Mouse (Mus musculus): ENCODE results near the gene Pp2d1.
A peak's percentile ranks its signal among the peaks of the same experiment; 100 is the strongest.

Gene Pp2d1

DNA sequence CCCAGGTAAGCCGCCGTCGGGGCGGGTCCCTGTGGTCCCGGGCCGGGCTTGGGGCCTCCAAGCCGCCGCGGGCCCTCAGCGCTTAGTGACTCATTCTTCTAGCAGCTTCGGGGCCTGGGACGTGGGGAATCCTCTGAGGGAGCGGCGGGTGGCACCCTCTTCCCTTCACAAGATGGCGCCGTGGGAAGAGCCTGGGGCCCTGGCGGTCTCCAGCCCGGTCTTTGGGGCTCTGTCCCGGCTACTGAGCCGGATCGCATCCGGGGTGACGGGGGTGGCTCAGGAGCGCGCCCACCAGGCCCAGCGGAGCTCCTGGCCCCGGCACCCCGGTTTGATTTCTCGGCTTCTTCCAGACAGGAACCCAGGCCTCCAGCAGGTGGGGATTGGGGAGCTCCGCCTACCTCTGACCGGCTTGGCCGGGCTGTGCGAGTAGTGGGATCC is 59.6 kb downstream of the Pp2d1 start:
- peak in 1 of 2 experiments; percentile 67 for DNase-seq (ENCODE audit: low spot score in 2 of 2)

DNA sequence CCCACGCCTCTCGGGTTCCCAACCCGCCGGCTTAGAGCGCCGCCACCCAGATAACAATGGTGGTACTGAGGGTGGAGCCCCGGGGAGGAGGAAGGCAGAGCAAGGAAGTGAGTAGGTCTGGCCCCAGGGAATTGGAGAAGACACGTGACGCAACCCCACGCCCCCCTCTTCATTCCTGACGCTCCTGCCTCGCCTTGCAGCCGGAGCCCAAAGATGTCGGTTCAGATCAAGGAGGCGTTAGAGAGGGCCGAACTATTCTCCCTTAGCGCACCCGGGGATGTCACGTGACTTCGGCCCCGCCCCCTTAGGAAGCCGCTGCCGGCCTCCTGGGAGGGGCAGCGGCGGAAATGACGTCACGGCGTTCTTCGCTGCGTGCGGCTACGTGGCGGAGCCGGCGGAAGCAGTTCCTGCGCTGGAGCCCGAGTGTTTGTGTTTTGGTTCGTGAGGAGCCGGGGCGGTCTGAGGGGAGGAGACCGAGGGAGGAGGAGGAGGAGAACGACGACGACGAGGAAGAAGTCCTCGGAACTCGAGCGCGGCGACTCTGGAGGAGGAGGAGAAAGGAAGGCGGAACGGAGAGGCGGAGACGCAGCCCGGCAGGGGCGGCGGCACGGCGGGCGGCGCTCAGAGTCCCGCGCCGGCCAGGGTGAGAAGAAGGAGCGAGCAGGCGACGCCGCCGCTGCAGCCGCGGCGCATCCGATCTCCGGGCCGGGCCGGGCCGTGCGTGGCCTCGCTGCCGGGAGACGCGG is 60.2 kb downstream of the Pp2d1 start, which contains the start of gene Rab5a:
Gene Rab5a, plus strand, starts transcription at position 377 of the 746 bp plus-strand sequence.
- DNase-seq (ENCODE audit: low spot score in 2 of 2), result peak; percentile 99 to 100

DNA sequence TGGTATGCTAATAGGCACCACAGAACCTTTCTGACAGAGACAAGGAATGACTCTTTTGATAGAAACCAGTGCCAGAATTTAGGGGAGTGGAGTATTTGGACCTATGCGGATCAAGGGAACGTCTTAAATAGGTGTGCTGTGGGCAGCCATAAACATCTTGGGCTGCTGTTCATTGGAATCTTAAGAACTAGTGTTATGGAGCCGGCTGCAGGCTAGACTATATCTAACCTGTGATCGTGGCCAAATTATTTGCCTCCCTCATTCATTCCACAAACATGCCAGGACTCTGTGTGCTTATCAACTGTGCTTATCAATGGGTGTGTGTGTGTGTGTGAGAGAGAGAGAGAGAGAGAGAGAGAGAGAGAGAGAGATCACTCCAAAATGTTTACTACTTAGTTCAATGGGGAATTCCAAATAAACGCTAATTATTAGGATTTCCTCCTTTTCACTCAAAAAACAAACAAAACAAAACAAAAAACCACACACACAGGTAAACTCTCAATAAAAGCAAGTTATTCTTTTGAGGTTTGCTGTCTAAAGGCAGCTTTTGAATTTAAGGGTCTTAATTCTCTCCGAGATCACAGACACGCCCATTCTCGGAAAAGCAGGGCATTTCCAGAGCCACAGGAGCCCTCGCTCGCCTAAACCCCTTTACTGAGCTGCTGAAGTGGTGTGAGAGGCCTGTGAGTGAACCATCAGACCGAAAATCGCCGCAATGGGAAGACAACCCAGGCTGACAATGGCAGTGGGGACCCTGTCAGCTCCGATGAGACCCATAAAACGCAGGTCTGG is 61.0 kb downstream of the Pp2d1 start:
- DNase-seq (ENCODE audit: low spot score in 2 of 2), result no peak

DNA sequence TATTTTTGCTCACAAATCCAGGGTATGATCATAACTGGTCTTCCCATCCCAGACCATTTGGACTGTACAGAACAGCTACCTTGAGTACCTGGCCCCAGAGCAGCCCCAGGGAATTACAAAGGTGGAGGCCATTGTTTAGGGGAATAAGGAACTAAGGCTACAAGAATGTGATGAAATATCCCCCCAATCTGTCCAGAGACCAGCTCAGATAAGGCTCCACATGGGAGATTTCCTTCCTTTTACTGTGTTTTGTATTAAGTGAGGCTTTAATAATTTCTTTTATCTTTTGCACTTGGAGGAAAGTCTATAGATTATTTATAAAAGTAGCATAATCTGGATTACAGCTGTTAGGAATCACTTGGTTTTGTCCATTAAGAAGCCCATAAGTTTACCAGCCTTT is 70.6 kb downstream of the Pp2d1 start:
- DNase-seq (ENCODE audit: low spot score in 2 of 2), result no peak

DNA sequence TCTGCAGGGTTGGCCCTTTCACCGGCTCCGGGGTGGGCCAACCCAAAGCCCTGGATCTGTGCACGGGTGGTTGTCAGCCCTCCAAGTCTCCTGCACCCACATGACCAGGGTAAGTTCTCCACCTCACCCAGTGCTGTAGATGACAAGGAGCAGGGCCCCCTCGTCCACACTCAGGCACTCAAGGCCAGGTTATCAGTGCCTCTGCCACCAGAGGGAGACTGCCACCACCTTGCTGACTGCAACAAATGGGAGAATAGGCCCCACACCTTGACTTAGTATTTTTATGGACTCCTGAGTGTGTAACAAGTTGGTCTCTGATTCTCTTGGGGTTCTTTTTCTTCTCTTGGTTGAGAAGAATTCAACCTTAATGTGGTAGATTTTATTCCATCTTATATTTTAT is 73.7 kb downstream of the Pp2d1 start:
- DNase-seq (ENCODE audit: low spot score in 2 of 2), result peak in 1 of 2 experiments; percentile 31

DNA sequence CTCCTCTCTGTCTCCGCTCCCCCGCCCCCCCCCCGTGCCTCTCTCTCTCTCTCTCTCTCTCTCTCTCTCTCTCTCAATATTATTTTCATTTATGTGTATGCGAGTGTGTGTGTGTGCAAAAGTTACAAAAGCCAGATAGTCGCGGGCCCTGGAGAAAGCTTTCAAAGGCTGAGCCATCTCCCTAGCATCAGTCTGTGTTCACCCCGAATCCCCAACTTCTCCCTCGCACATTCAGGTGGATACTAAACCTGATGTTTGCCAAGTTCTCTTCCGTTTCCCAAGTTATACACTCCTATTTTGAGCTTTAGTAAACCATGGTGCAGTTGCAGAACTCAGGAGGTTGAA is 75.8 kb downstream of the Pp2d1 start:
- DNase-seq (ENCODE audit: low spot score in 2 of 2), result no peak

DNA sequence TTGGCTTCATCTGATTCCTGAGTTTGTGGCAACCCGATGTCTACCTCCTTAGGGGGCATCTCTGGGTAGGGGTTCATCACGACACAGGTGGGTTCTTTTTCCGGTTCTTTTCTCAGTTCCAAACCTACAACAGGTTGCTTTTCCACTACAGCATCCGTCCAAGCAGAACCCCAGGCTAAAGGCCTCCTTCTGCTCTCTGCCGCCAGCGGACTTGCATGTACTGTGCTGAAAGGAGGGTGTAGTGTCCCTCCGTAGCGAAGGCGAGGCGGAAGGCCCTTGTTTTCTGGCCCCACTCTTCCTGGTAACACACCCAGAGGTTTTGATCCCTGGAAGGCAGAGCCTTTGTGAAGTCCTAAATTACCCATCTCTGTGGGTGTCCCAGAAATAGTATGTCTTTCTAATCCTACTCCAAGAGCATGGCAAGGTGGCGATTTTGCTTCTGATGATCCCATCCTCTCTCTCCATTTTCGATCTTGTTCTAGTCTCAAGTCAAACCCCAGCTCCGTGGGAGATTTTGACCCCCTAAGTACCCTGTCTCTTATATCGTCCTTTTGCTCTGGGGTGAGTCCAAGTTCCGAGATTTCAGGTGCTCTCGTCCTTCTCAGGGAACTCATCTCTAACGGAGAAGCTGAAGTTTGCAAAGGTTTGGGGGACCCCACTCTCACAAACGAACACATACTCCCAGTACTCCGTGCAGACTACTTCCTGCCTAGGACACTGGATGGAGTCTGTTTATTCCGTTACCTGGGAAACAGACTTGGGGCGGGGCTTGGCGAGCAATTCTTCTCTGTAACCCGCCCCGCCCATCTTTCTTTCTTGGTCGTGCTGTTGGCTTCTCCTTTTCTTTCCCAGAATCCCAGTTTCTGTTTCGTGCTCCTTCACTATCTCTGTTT is 76.4 kb downstream of the Pp2d1 start, which contains the start of gene Efhb:
Gene Efhb, minus strand, starts transcription at position 719 of the 893 bp plus-strand sequence.
- DNase-seq (ENCODE audit: low spot score in 2 of 2), result peak in 1 of 2 experiments; percentile 68

Measured in spleen, postnatal 10 days (tissue).